Mouse (Mus musculus) olfactory bulb, adult 2 months (tissue): Measurements from ENCODE around the gene Trpm5. TPM values are rescaled to one million over a fixed set of nuclear protein-coding genes. Genes with fewer than 3 reads are reported as not detected.

Experiments used
- H3K27ac ChIP-seq: fragments of 200-500 bp; 2 replicates; pipeline ENCODE4 v1.5.1; 2012; ENCODE audit warnings: low read depth, low read length; ENCODE audit not compliant: insufficient read depth
- H3K4me1 ChIP-seq: fragments of 200-500 bp; 2 replicates; pipeline ENCODE4 v1.6.1; 2012; ENCODE audit warnings: low read length; ENCODE audit not compliant: control insufficient read depth, insufficient read depth
- H3K4me3 ChIP-seq: fragments of 200-500 bp; 2 replicates; pipeline ENCODE4 v1.5.1; 2012; ENCODE audit warnings: mild to moderate bottlenecking, low read depth, low read length, moderate library complexity; ENCODE audit not compliant: insufficient read depth
- CTCF ChIP-seq: fragments of 200-500 bp; IDR thresholded peaks from 2 replicates; pipeline ENCODE4 v1.5.1; 2012; ENCODE audit warnings: low read depth, mild to moderate bottlenecking, low read length, moderate library complexity; ENCODE audit not compliant: insufficient read depth
- POLR2A ChIP-seq: fragments of 200-500 bp; IDR thresholded peaks from 2 replicates; pipeline ENCODE4 v1.6.1; 2012; ENCODE audit warnings: mild to moderate bottlenecking, low read depth, low read length, moderate library complexity; ENCODE audit not compliant: insufficient read depth
- WGBS: fragments of 180-500 bp; shearing (Covaris S2); methylation state at CpG from one replicate; pipeline ENCODE4 v1.1.7; 2018; 5-methylcytosine and 5-hydroxymethylcytosine counted together
- polyA plus RNA-seq: library from polyadenylated mRNA; stranded (reverse); fragments of >200 nt; gene quantifications from 2 replicates; pipeline ENCODE4 v1.2.4, GENCODE M21; 2012; ENCODE audit warnings: low replicate concordance; ENCODE audit not compliant: missing spikeins, insufficient read depth, insufficient read length

Gene Trpm5
- polyA plus RNA-seq, 1 experiment, result not detected

GRCm38 (mm10) chr7:143040561-143040960 lies 53.9 kb downstream of the Trpm5 start:
- WGBS, result 99% methylated on average over 3 of the region's 3 CpGs
- TF ChIP-seq CTCF, result no peak
- no peak for TF ChIP-seq POLR2A

GRCm38 (mm10) chr7:143038174-143038931 lies 56.1 kb downstream of the Trpm5 start:
- peaks cover 11% of the 10 kb centered on the region for H3K4me1 ChIP-seq
- H3K27ac ChIP-seq, result no peak overlapping the region
- 94% methylated on average over 3 of the region's 3 CpGs for WGBS
- TF ChIP-seq CTCF, result no peak
- no peak for TF ChIP-seq POLR2A
- no peak overlapping the region for H3K4me3 ChIP-seq

More at GRCm38 (mm10) chr7:143040561-143040960, 53.9 kb downstream of the Trpm5 start:
- Histone ChIP-seq H3K27ac (no peak overlapping the region), H3K4me1 (peaks cover 11% of the 10 kb centered on the region), H3K4me3 (no peak overlapping the region)

GRCm38 (mm10) chr7:143037306-143037705 lies 57.1 kb downstream of the Trpm5 start:
- no peak overlapping the region for H3K4me3 ChIP-seq
- 92% methylated on average over 4 of the region's 4 CpGs for WGBS
- H3K27ac ChIP-seq, result no peak overlapping the region
- H3K4me1 ChIP-seq, result peaks cover 9% of the 10 kb centered on the region; the same call in 1 of the 2 replicates
- TF ChIP-seq CTCF (no peak), POLR2A (no peak)

GRCm38 (mm10) chr7:143036787-143037186 lies 57.7 kb downstream of the Trpm5 start:
- no peak overlapping the region for H3K27ac ChIP-seq
- TF ChIP-seq POLR2A (no peak), CTCF (no peak)
- H3K4me1 ChIP-seq, result 0 out of 2 replicates have a peak, but pooled peaks cover 6% of the 10 kb centered on the region
- 87% methylated on average over 3 of the region's 3 CpGs for WGBS
- no peak overlapping the region for H3K4me3 ChIP-seq

GRCm38 (mm10) chr7:143034519-143035450 lies 59.7 kb downstream of the Trpm5 start:
- Histone ChIP-seq H3K4me1 (no peaks in the 10 kb centered on the region), H3K27ac (no peak overlapping the region), H3K4me3 (no peak overlapping the region)
- WGBS, result 92% methylated on average over 8 of the region's 8 CpGs
- no peak for TF ChIP-seq POLR2A
- TF ChIP-seq CTCF, result no peak

- 98% methylated on average over 2 of the region's 2 CpGs for WGBS
- Histone ChIP-seq H3K27ac (no peak overlapping the region), H3K4me3 (no peak overlapping the region), H3K4me1 (no peaks in the 10 kb centered on the region)
- no peak for TF ChIP-seq POLR2A
Measured at GRCm38 (mm10) chr7:143034112-143034511, 60.3 kb downstream of the Trpm5 start.

- TF ChIP-seq CTCF (no peak), POLR2A (no peak)
- 67% methylated on average over 4 of the region's 4 CpGs for WGBS
- Histone ChIP-seq H3K4me3 (no peak overlapping the region), H3K4me1 (no peaks in the 10 kb centered on the region), H3K27ac (no peak overlapping the region)
Measured at GRCm38 (mm10) chr7:143033581-143033980, 60.9 kb downstream of the Trpm5 start.

GRCm38 (mm10) chr7:143031816-143032215 lies 62.6 kb downstream of the Trpm5 start:
- H3K4me3 ChIP-seq, result no peak overlapping the region
- TF ChIP-seq CTCF, result no peak
- no peak for TF ChIP-seq POLR2A
- H3K27ac ChIP-seq, result no peak overlapping the region
- WGBS, result 29% methylated on average over 1 of the region's 1 CpGs
- H3K4me1 ChIP-seq, result no peaks in the 10 kb centered on the region

- 92% methylated on average over 4 of the region's 4 CpGs for WGBS
- H3K4me3 ChIP-seq, result no peak overlapping the region
- TF ChIP-seq CTCF, result no peak
- no peak for TF ChIP-seq POLR2A
Measured at GRCm38 (mm10) chr7:143027196-143027595, 67.2 kb downstream of the Trpm5 start.

More at GRCm38 (mm10) chr7:143027196-143027595, 67.2 kb downstream of the Trpm5 start:
- Histone ChIP-seq H3K4me1 (no peaks in the 10 kb centered on the region), H3K27ac (no peak overlapping the region)
